Mouse (Mus musculus) layer of hippocampus, postnatal 14 days (tissue): ENCODE data around the gene Fam110c. TPM values are rescaled to one million over a fixed set of nuclear protein-coding genes. Genes with fewer than 3 reads are reported as not detected.
A peak's percentile ranks its signal among the peaks of the same experiment; 100 is the strongest.
"Not testable (repeated sequence)": the region's sequence is repeated elsewhere in the genome, so short reads cannot be mapped to it uniquely, and the experiment has no call there.

ENCODE experiments used
- DNase-seq, 2 experiments: peaks; one replicate each; pipeline ENCODE4 v3.0.0; 2021 to 2022; ENCODE audit warnings: low spot score in 2 of 2, mixed read lengths in 1 of 2
- long read RNA-seq, 2 experiments: library from polyadenylated mRNA; stranded (forward); transcript quantifications; one replicate each; pipeline ENCODE4 v2.0.0; 2021
- total RNA-seq, 2 experiments: library from RNA; stranded (reverse); gene quantifications; 2 replicates each; pipeline ENCODE4 v1.2.3; 2021

Fam110c gene
- under 1 TPM; 0.09 to 0.12 TPM for total RNA-seq
- long read RNA-seq, experiment 1 = 0 reads
- long read RNA-seq, experiment 2, partial matches to known transcripts = 0 of 1 reads
- long read RNA-seq, experiment 2, other reads (novel, unspliced or antisense) = 1 of 1 reads

DNA sequence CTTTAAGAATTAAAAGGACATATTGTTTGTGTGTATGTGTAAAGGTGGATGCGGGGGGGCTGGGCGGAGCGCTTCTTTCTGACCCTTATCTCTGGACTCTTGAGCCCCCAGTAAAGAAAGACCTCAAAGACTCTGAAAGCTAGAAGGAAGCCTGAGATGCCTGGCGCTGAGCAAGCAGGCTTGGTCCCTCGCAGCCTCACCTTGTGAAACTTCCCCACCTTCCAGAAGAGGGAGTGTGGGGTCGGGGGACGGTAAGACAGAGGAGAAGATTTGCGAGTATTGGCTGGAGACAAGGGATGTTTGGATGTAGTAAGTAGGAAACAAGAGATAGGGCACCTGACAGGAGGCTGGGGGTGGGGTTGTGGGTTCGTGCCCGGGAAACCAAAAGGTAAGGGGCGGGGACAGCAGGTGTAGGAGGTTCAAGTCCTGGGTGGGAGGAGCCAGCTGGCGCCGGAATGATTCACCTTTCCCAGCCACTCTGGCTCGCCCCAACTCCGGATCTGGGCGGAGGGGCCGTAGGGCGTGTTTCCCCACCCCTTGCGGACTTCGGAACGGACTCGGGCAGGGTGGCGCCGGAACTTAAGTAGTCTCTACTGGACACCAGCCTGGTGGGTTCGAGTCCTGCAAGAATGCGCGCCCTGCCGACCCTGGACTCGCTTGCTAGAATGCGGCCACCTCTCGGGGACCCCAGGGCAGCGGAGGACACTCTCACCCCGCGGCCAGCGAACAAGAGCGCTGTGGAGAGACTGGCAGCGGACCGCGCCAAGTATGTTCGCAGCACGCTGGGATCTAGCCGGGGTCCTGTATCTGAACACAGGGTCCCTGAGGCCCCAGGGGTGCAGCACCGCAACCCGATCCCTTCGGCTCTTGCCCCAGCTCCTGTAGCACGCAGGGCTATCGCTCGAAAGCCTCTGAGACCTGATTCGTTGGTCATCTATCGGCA lies at the start of gene Fam110c:
Gene Fam110c, plus strand, starts transcription at position 450 of the 943 bp plus-strand sequence.
- DNase-seq = no peak

- DNase-seq = peak in 1 of 2 experiments; percentile 12
Observed at GRCm38 (mm10) chr12:31026423-31026822, 47.2 kb upstream of the Fam110c start.

- DNase-seq = no peak
Observed at GRCm38 (mm10) chr12:31052066-31052465, 21.6 kb upstream of the Fam110c start.

GRCm38 (mm10) chr12:31056291-31056864 lies 17.3 kb upstream of the Fam110c start:
- DNase-seq = no peak

GRCm38 (mm10) chr12:31059393-31059853 lies 14.2 kb upstream of the Fam110c start:
- no peak for DNase-seq

- no peak for DNase-seq
Observed at GRCm38 (mm10) chr12:31060245-31060644, 13.4 kb upstream of the Fam110c start.

GRCm38 (mm10) chr12:31071222-31071621 lies 2.4 kb upstream of the Fam110c start:
- DNase-seq = no peak

DNA sequence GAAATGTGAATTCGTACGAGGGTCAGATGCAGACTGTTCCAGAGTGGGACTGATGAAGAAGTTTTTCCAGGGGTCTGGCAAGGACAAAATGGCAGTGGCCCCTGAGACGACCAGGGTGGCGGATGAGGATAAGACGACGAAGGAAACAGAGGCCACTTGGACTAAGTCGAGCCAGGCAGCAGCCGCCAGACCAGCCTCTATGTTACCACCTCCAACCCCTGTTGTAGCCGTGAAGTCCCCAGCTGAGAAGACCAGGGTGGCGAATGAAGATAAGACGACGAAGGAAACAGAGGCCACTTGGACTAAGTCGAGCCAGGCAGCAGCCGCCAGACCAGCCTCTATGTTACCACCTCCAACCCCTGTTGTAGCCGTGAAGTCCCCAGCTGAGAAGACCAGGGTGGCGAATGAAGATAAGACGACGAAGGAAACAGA lies 710 bp downstream of the Fam110c start:
- not testable (repeated sequence) for DNase-seq

DNA sequence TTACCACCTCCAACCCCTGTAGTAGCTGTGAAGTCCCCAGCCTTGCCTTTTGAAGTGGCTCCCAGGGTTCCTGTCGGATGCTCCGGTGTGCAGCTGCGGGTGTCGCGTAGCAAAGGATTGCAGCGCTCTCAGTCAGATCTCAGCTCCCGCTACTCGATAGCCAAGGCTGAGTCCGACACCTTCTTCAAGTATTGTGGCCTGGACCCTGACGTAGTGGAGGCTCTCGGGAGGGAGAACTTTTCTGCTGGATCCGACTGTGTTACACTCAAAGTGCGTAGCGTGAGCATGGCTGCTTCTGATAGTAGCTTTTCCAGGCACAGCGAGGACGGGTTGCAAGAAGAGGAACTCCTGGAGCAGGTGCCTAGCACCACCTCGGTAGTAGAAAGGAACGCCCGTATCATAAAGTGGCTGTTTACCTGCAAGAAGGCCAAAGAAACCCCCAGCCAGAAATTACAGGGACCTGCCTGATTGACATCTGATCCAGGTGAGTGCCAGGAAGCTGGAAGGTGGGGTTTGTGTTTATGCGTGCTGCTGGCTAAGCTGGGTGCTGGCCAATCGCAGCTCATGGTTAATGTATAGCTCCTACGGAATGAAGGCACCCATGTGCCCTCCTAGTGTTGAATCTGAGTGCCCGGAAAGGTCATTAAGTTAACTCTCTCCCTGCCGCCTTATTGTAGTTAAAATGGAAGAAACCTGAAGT lies 1.3 kb downstream of the Fam110c start:
- DNase-seq = no peak

- no peak for DNase-seq
Observed at GRCm38 (mm10) chr12:31077020-31077419, 3.4 kb downstream of the Fam110c start.

DNA sequence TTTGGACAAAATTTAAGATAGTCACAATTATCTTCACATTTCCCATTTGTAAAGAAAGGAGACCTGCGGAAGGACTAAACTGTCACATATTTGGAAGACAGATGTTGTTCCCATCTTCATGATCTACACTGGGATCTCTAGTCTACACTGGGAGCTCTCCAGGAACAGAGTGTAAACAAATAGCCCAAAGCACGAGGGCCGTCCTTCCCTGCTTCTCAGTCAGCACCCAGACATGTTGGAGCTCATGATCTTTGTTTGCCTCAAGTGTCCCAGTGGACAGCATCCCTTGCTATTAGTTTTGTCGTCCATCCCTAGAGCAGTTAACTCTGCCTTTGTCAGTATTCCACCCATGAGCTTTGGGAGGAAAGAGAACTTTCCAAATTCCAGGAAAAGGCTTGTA lies 4.4 kb downstream of the Fam110c start:
- DNase-seq = no peak

GRCm38 (mm10) chr12:31080352-31080751 lies 6.7 kb downstream of the Fam110c start:
- no peak for DNase-seq

DNA sequence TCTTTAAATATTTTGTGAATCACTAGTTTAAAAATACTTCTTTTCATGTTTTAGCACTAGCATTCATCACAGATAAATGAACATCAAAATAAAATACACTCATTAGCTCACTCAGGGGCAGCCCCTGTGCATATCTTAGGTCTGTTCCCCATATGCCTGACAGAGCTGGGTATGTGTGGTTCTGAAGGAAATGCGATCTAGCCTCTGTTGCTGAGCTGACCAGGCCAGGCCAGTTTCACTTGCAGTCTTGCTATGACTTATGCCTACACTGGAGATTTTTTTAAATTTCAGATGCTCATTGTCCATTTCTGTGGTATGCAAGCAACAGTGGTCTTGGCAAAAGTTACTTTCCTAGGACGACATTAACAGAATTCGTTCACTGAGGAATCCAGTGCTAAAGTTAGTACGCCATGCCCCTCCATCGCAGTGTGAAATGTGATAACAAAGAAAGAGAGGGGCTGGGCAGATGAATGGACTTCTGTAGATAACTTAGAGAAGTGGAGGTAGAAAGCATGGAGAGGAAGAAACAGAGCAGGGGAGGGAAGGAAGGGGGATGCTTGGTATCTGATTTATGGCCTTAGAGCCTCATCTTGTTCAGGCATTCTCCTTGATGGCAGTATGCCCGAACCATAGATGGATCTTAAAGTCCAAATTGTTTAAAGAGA lies 7.4 kb downstream of the Fam110c start:
- DNase-seq = no peak

GRCm38 (mm10) chr12:31083007-31083406 lies 9.3 kb downstream of the Fam110c start:
- no peak for DNase-seq

DNA sequence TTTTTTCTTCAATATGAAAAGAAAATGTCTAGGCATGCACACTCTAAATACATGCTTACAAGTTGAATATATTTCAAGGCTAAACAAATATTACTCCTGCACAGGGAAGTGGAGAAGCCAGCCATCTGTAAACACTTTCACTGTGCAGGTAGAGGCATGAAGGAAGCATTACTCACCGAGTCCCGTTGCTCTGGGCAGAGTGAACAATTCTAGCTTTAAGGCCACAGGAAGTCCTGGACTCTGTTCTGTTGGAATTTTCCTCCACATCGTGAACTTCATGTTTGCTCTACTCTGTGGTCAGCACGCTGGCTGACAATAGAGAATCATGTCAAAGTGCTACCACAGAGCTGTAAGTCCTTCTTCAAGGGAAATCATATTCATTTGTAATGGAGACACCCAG lies 9.7 kb downstream of the Fam110c start:
- DNase-seq = no peak

DNA sequence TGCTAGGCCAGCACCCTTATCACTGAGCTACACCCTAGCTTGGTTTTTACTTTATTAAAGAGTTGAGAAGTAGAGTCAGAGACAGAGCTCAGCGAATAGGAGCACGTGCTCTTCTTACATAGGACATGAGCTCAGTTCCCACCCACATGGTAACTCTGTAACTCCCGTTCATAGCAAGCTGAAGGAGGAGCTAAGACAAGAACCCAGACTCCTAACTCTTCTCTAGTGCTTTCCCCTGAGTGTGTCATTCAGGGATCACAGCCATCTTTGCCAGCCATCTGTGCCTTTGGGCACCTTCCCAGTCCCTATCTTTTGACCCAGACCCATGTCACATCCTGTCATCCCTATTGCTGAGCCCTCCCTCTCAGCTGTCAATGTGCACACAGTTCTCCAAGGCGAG lies 13.4 kb downstream of the Fam110c start:
- no peak for DNase-seq

DNA sequence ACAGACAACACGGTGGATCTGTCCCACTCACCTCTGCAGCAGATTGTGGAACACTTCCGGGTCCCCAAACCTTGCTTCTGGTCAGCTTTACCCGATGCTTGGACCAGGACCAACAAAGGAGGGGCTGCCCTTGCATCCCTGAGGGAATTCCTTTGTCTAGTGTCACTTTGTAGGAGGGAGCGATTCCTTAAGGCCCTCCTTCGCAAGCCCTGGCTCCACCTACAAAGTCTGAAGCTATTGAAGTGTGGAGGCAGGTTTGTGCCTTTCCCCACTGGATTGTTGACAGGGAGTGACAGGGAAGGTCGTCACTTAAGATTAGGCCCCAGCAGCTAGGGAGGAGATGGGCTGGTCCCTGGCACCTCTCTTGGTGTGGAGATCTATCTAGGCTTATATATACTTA lies 16.7 kb downstream of the Fam110c start:
- DNase-seq = no peak

- DNase-seq = no peak
Observed at GRCm38 (mm10) chr12:31090882-31091640, 17.4 kb downstream of the Fam110c start.

- DNase-seq = no peak
Observed at GRCm38 (mm10) chr12:31092481-31092880, 18.8 kb downstream of the Fam110c start.

DNA sequence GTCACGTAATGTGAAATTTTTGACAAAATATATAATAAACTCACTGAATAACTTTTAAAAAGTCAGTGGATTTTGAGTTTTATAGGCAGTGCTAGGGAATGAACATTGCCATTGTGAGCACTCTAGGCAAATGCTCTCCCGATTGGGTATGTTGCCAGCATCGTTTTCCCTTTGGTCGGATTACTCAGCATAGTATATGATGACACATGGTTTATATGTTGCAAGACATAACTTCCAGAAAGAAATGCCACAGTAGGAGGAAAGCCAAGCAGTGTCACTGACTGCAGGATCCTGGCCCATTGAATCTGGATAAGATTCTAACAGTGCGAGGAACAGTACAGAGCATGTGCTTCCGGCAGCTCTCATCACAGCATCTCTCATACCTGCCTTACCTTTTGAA lies 23.5 kb downstream of the Fam110c start:
- DNase-seq = no peak
